Mouse (Mus musculus): ENCODE data around the gene D1Ertd622e. TPM values are rescaled to one million over a fixed set of nuclear protein-coding genes. Genes with fewer than 3 reads are reported as not detected.
A peak's percentile ranks its signal among the peaks of the same experiment; 100 is the strongest.

D1Ertd622e gene
- 10 to 100 TPM; 39.5 to 39.6 TPM for total RNA-seq (2021)
- long read RNA-seq, experiment 1, full-length matches to known transcripts: 26 of 31 reads
- long read RNA-seq, experiment 1, partial matches to known transcripts: 3 of 31 reads
- long read RNA-seq, experiment 1, other reads (novel, unspliced or antisense): 2 of 31 reads
- long read RNA-seq, experiment 2, full-length matches to known transcripts: 32 of 37 reads
- long read RNA-seq, experiment 2, partial matches to known transcripts: 0 of 37 reads
- long read RNA-seq, experiment 2, other reads (novel, unspliced or antisense): 5 of 37 reads

DNA sequence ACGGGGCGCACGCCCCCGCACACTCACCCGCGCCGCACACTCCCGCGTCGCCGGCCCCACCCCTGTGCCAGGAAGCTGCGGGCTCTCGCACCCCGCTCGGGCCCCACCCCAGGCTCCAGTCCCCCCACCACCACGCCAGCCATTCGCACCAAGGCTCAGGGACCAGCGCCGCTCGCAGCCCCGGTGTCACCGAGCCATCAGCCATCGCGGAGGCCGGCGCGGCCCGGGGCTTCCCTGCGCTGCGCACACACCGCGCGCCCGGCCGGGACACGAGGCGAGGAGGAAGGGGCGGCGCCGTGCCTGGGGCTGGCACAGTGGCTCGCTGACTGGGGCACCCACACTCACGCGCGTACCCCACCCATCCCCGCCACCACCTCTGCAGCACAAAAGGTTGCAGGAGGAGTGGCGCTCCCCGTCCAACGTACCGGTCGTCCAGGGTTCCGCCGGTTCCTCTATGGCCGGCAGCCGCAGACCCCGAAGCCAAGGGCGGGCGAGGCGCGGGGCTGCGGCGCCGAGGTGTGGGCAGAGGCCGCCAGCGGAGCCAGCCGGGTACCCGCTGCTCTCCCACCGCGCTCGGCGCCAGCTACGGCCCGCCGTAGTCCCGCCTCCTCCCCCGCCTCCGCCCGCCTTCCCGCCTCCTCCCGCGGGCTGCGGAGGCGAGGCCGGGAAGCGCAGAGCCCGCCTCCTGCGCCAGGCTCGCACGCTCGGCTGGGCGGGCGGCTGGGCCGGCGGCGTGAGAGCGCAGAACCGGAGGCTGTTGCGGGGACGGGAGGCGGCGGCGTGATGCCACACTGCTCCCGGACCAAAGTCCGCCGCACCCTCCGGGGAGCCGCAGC, at the start of gene D1Ertd622e:
TSS of gene D1Ertd622e (minus strand) at position 669 of the 836 bp plus-strand sequence.
- peak; percentile 77 to 83 for DNase-seq (ENCODE audit: low spot score in 2 of 2)

DNA sequence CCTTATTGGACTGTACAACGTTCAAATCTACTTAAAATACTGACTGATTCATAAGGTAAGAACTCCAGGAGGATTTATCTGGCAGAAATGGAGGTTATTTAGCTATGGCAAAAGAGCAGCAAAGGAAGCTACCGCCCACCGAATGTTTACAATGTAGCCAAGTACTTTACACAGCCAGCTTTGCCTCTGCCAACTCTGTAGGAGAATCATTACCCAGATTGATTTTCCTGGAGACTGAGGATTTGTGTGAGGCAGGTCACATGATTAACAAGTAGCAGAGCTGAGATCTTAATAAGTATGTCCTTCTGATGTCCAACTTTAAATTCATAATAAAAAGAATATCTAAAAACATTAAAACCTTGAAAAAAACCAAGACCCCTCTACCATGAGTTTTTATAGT, 48.6 kb upstream of the D1Ertd622e start:
- DNase-seq (ENCODE audit: low spot score in 2 of 2): no peak

DNA sequence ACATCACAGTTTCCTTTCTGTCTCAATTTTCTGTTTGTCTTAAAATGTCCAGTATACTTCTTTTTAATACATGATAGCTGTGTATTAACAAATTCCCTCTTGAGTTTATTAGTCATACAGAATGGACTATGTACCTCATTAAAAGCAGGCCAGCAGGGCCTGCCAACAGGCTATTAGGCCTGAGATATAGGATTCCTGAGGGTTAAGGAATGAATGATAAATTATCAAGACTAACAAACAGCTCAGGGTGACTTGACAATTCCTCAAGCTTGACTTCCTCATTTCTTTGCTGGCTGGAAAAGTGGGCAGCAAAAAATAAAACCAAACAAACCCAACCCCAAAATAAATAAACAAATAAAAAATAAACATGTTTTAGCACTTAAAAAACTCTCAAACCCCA, 43.5 kb upstream of the D1Ertd622e start:
- no peak for DNase-seq (ENCODE audit: low spot score in 2 of 2)

- no peak for DNase-seq (ENCODE audit: low spot score in 2 of 2)
These were observed 42.8 kb upstream of the D1Ertd622e start for GRCm38 (mm10) chr1:97704646-97705045.

- DNase-seq (ENCODE audit: low spot score in 2 of 2): no peak
These were observed 37.2 kb upstream of the D1Ertd622e start for GRCm38 (mm10) chr1:97698956-97699570.

GRCm38 (mm10) chr1:97697273-97697672, 35.4 kb upstream of the D1Ertd622e start:
- no peak for DNase-seq (ENCODE audit: low spot score in 2 of 2)

DNA sequence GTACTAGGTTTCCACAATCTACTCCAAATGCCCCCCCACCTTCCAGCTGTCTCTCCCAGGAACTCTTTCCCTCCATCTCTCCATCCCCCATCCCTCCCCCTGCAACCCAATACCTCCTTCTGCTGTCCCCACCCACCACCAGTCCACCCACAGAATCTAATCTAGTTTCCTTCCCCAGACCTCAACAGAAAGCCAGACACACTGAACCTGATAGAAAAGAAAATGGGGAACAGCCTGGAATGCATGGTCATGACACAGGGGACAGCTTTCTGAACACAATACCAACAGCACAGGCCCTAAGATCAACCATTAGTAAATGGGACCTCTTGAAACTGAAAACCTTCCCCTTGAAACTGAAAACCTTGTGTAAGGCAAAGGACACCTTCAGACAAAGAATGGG, 32.0 kb upstream of the D1Ertd622e start:
- DNase-seq (ENCODE audit: low spot score in 2 of 2): no peak

- DNase-seq (ENCODE audit: low spot score in 2 of 2): peak in 1 of 2 experiments; percentile 47
These were observed 26.9 kb upstream of the D1Ertd622e start for GRCm38 (mm10) chr1:97688756-97689155.

GRCm38 (mm10) chr1:97676526-97677177, 14.8 kb upstream of the D1Ertd622e start:
- DNase-seq (ENCODE audit: low spot score in 2 of 2): no peak

DNA sequence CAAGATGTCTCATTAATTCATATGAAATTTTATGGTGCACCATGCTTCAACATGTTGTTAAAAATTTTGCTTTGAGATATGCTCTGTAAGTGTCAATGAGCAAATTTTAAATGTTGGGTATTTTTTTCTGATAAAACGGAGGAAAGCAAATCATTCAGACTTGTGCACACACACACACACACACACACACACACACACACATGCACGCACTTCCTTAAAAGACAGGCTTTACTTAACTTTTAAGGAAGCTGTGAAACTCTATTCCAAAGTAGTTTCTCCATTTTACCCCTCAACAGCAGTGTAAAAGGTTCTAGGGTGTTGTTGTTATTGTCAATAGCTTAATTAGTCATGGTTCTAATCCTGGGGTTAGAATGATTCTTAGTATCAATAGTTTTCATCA, 14.2 kb upstream of the D1Ertd622e start:
- DNase-seq (ENCODE audit: low spot score in 2 of 2): no peak

GRCm38 (mm10) chr1:97672849-97673248, 11.0 kb upstream of the D1Ertd622e start:
- no peak for DNase-seq (ENCODE audit: low spot score in 2 of 2)

GRCm38 (mm10) chr1:97667288-97667687, 5.4 kb upstream of the D1Ertd622e start:
- DNase-seq (ENCODE audit: low spot score in 2 of 2): no peak

- no peak for DNase-seq (ENCODE audit: low spot score in 2 of 2)
These were observed 450 bp upstream of the D1Ertd622e start for GRCm38 (mm10) chr1:97662324-97662723.

DNA sequence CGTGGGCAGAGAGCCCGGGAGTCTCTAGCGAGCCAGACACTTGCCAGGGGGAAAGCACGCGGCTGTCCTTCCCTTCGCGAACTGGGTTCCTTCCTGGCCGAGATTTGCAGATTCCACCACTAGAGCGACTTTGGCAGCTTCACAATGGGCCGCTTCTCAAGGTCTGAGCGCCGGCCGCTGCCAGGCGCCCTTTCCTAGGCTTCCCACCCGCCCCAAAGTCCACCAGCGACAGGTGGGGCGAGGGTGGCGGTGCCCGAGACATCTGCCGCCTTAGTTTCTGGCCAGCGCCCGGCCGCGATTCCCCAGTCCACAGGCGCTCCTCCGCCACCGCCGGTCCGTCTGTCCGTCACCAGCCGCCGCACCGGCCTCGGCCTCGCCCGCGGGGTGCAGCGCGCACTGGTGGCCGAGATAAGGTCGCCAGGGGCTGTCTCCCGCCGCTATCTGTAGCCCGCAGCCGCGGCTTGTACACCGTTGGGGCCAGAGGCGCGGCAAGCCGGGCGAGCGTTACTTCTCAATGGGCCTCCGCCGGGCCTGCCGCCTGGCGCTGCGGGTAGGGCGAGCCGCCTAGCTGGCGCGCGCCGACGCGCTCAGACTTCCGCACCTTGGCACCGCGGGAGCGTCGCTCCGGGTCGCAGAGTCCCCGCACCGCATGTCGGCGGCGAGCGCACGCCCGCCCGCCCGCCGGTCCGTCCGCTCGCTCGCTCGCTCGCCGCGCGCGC, 1.0 kb downstream of the D1Ertd622e start:
- DNase-seq (ENCODE audit: low spot score in 2 of 2): peak; percentile 76 to 80

- DNase-seq (ENCODE audit: low spot score in 2 of 2): no peak
These were observed 2.5 kb downstream of the D1Ertd622e start for GRCm38 (mm10) chr1:97659405-97659804.

GRCm38 (mm10) chr1:97657786-97658185, 4.1 kb downstream of the D1Ertd622e start:
- DNase-seq (ENCODE audit: low spot score in 2 of 2): no peak

GRCm38 (mm10) chr1:97657201-97657600, 4.7 kb downstream of the D1Ertd622e start:
- no peak for DNase-seq (ENCODE audit: low spot score in 2 of 2)

DNA sequence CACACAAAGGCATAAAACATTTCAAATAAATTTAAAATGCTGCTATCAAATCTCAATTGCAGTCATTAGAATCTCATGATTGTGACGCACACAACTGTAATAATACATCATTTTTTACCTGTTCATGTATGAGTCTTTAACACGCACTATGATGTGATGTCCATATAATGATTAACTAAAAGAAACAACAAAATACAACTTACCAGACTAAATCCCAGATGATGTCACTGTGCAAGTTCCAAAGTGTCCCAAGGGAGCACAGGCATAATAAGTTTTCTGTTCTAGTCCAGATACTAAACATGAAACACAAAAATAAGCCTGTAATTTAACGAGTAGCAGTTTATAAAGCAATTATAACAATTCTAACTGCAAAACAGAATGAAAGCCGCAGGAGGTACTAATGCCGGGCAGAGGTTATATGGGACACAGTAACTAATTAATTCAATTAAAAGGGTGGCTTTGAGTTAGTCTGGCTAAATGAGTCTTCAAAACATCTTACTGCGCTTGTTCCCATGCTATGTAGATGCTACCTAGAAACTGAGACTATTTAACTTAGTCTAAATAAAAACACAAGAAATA, 7.4 kb downstream of the D1Ertd622e start:
- DNase-seq (ENCODE audit: low spot score in 2 of 2): no peak

GRCm38 (mm10) chr1:97650553-97651123, 11.2 kb downstream of the D1Ertd622e start:
- no peak for DNase-seq (ENCODE audit: low spot score in 2 of 2)

DNA sequence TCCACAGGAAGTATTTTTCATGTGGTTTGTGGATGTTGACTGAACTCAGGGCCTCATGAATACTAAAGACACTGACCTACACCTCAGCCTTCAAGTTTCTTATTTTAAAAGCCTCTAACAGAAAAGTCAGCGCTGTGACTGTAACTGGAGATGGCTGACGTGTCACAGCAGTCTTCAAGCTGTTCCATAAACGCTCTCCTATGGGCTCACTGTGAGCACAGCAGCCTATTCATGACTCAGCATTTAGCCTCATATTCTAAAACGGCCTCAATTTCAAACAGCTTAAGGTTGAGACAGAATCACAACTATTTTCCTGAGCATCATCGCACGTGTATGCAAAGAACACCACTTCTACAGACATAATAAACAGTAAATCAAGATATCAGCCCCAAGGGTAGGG, 11.8 kb downstream of the D1Ertd622e start:
- DNase-seq (ENCODE audit: low spot score in 2 of 2): no peak
